In genomic region chr1:191956261-191956660, GRCm38 (mm10) we compare ENCODE assay signal across 8 mouse cellular contexts. TPM values are rescaled to one million over a fixed set of nuclear protein-coding genes. Genes with fewer than 3 reads are reported as not detected.
DNase-seq lines count a peak whose midpoint lies in the region; ATAC-seq lines count a peak whose summit lies in the region.

No protein-coding gene starts in this region.

- H3K4me1 ChIP-seq in liver, embryonic 16.5 days (ENCODE audit: control insufficient read depth, low read depth, low read length) = peaks cover 12% of the 10 kb centered on the region

- peak overlapping the region; percentile 68 for H3K27ac ChIP-seq in liver, embryonic 16.5 days (ENCODE audit: low read length)

- no peaks in the 10 kb centered on the region for H3K36me3 ChIP-seq in liver, embryonic 16.5 days (ENCODE audit: control insufficient read depth, insufficient read depth)

- 45% methylated on average over 3 of the region's 3 CpGs for WGBS in liver, embryonic 16.5 days (ENCODE audit: insufficient replicate concordance)

- H3K9ac ChIP-seq in liver, embryonic 16.5 days (ENCODE audit: low read depth, low read length) = no peak overlapping the region; the same call in 1 of the 2 replicates

- no peaks in the 10 kb centered on the region for H3K27me3 ChIP-seq in liver, embryonic 16.5 days (ENCODE audit: control insufficient read depth, insufficient read depth, low read depth, low read length)

- peak; percentile 31 for DNase-seq in thymus, postnatal 0 days (ENCODE audit: low spot score)
- no peak for DNase-seq in thymus, postnatal 36 days
- DNase-seq in heart, postnatal 4 days = peak; percentile 42
- DNase-seq in thymus, postnatal 4 days = peak; percentile 20
- no peak for DNase-seq in spleen, postnatal 10 days (ENCODE audit: low spot score in 2 of 2)
- no peak for DNase-seq in urinary bladder, postnatal 36 days (ENCODE audit: low spot score in 2 of 2)
- no peak for DNase-seq in right cerebral cortex, postnatal 4 days

- H3K4me2 ChIP-seq in liver, embryonic 16.5 days (ENCODE audit: low read depth, low read length) = peak overlapping the region; percentile 47

- peak; percentile 45 for ATAC-seq in liver, embryonic 16.5 days (ENCODE audit: low read depth)

- H3K4me3 ChIP-seq in liver, embryonic 16.5 days (ENCODE audit: low read depth, low read length) = peak overlapping the region; percentile 24; the same call in 1 of the 2 replicates

- H3K9me3 ChIP-seq in liver, embryonic 16.5 days (replicated peaks; ENCODE audit: control insufficient read depth, low read length) = no peaks in the 10 kb centered on the region

RNA-seq across cellular contexts. Expression of gene Rd3, which starts 20.9 kb away (rescaled TPM):
- 2.3 and 3.7 TPM in 2 replicates for polyA plus RNA-seq in thymus, postnatal 0 days (2015; fragmentation: Nextera tagmentation; extraction: Ambion mirVana)
- 1 to 10 TPM; 2.7 to 2.8 TPM for total RNA-seq in heart, postnatal 4 days (2021)
- polyA plus RNA-seq in liver, embryonic 16.5 days (2015; fragmentation: Nextera tagmentation; extraction: Ambion mirVana) = 0.04 and 0.18 TPM in 2 replicates

RNA-seq across cellular contexts. Expression of gene Slc30a1, which starts 49.7 kb away (rescaled TPM):
- polyA plus RNA-seq in thymus, postnatal 0 days (2015; fragmentation: Nextera tagmentation; extraction: Ambion mirVana) = 1.6 and 2.6 TPM in 2 replicates
- 10 to 100 TPM; 25.1 to 29.4 TPM for total RNA-seq in heart, postnatal 4 days (2021)
- polyA plus RNA-seq in liver, embryonic 16.5 days (2015; fragmentation: Nextera tagmentation; extraction: Ambion mirVana) = 0.86 and 1.1 TPM in 2 replicates

Comparison
In these comparisons a context has a peak if more than half of its experiments do, and no peak if none do; other contexts are left out.
1. DNase-seq: peak in thymus, postnatal 0 days (single experiment), heart, postnatal 4 days (single experiment) and thymus, postnatal 4 days (single experiment); none in thymus, postnatal 36 days (0 of 2), spleen, postnatal 10 days (0 of 2), urinary bladder, postnatal 36 days (0 of 2) and right cerebral cortex, postnatal 4 days (single experiment).